Mouse (Mus musculus) lung, embryonic 14.5 days (tissue): ENCODE results near the gene Timm23. TPM values are rescaled to one million over a fixed set of nuclear protein-coding genes. Genes with fewer than 3 reads are reported as not detected.

Experiments used
- ATAC-seq: fragments of 200-750 bp; cut with Nextera tagmentation; 2 replicates; pipeline ENCODE4 v1.8.0; 2017; ENCODE audit warnings: mild to moderate bottlenecking, moderate TSS enrichment, moderate library complexity; ENCODE audit not compliant: insufficient read depth
- DNase-seq: peaks from one replicate; pipeline ENCODE4 v3.0.0-alpha.2; 2015
- H3K27ac ChIP-seq: fragments of 300-500 bp; sonication (generic); 2 replicates; pipeline ENCODE4 v1.5.1; 2014; ENCODE audit warnings: low read depth, mild to moderate bottlenecking, moderate library complexity
- H3K27me3 ChIP-seq: fragments of 300-500 bp; sonication (generic); 2 replicates; pipeline ENCODE4 v1.6.1; 2014; ENCODE audit warnings: low read length, control low read depth; ENCODE audit not compliant: insufficient read depth
- H3K36me3 ChIP-seq: fragments of 300-500 bp; sonication (generic); 2 replicates; pipeline ENCODE4 v1.6.1; 2014; ENCODE audit warnings: control low read depth; ENCODE audit not compliant: insufficient read depth
- H3K4me1 ChIP-seq: fragments of 300-500 bp; sonication (generic); 2 replicates; pipeline ENCODE4 v1.6.1; 2014; ENCODE audit warnings: antibody characterized with exemption, control low read depth; ENCODE audit not compliant: insufficient read depth
- H3K4me2 ChIP-seq: fragments of 300-500 bp; sonication (generic); 2 replicates; pipeline ENCODE4 v1.6.1; 2014; ENCODE audit warnings: mild to moderate bottlenecking
- H3K4me3 ChIP-seq: fragments of 300-500 bp; sonication (generic); 2 replicates; pipeline ENCODE4 v1.5.1; 2014; ENCODE audit warnings: low read depth, low read length
- H3K9ac ChIP-seq: fragments of 300-500 bp; sonication (generic); 2 replicates; pipeline ENCODE4 v1.6.1; 2014
- H3K9me3 ChIP-seq: fragments of 300-500 bp; sonication (generic); 2 replicates; pipeline ENCODE4 v1.6.1; 2016; ENCODE audit warnings: low read depth, low read length, control low read depth
- CTCF ChIP-seq: IDR thresholded peaks from 2 replicates; pipeline ENCODE4 v1.5.1; 2016; ENCODE audit warnings: antibody characterized with exemption, low read depth
- WGBS: fragments of 180-500 bp; shearing (Covaris S2); extraction: QIAGEN DNeasy Blood & Tissue Kit; methylation state at CpG from one replicate; pipeline ENCODE4 v1.1.7; 2014; 5-methylcytosine and 5-hydroxymethylcytosine counted together
- polyA plus RNA-seq: library from polyadenylated mRNA; unstranded; fragments of >200 nt; fragmentation: Nextera tagmentation; extraction: Ambion mirVana; gene quantifications from 2 replicates; pipeline ENCODE4 v1.2.1, GENCODE M21; 2014

Timm23 gene
- polyA plus RNA-seq, 1 experiment from 2014 or later, result 296 TPM

GRCm38 (mm10) chr14:32175310-32175709 is 26.4 kb downstream of the Timm23 start:
- H3K9ac ChIP-seq, result no peak overlapping the region
- no peak for ATAC-seq

GRCm38 (mm10) chr14:32170137-32170536 is 31.6 kb downstream of the Timm23 start:
- H3K27ac ChIP-seq, result no peak overlapping the region
- H3K4me3 ChIP-seq, result no peak overlapping the region
- no peak overlapping the region for H3K9ac ChIP-seq
- peaks cover 6% of the 10 kb centered on the region; the same call in 1 of the 2 replicates for H3K4me1 ChIP-seq
- no peak for DNase-seq
- no peaks in the 10 kb centered on the region for H3K27me3 ChIP-seq
- ATAC-seq, result no peak
- H3K9me3 ChIP-seq, result no peaks in the 10 kb centered on the region
- WGBS, result 94% methylated on average over 4 of the region's 4 CpGs
- no peak for TF ChIP-seq CTCF
- H3K36me3 ChIP-seq, result peaks cover 34% of the 10 kb centered on the region
- H3K4me2 ChIP-seq, result no peak overlapping the region

More at GRCm38 (mm10) chr14:32175310-32175709, 26.4 kb downstream of the Timm23 start:
- 88% methylated on average over 2 of the region's 2 CpGs for WGBS
- TF ChIP-seq CTCF, result no peak
- H3K27me3 ChIP-seq, result no peaks in the 10 kb centered on the region
- H3K36me3 ChIP-seq, result peaks cover 52% of the 10 kb centered on the region
- no peak overlapping the region for H3K4me3 ChIP-seq
- no peak overlapping the region for H3K4me2 ChIP-seq
- H3K4me1 ChIP-seq, result no peaks in the 10 kb centered on the region
- H3K9me3 ChIP-seq, result no peaks in the 10 kb centered on the region
- no peak overlapping the region for H3K27ac ChIP-seq
- DNase-seq, result no peak

- WGBS, result 65% methylated on average over 3 of the region's 3 CpGs
- Histone ChIP-seq H3K27me3 (no peaks in the 10 kb centered on the region), H3K4me3 (no peak overlapping the region), H3K9me3 (no peaks in the 10 kb centered on the region), H3K27ac (peak overlapping the region; percentile 77), H3K9ac (no peak overlapping the region; the same call in 1 of the 2 replicates), H3K4me2 (peak overlapping the region; percentile 31), H3K36me3 (peaks cover 23% of the 10 kb centered on the region), H3K4me1 (peaks cover 7% of the 10 kb centered on the region; the same call in 1 of the 2 replicates)
- ATAC-seq, result no peak
- TF ChIP-seq CTCF, result no peak
- DNase-seq, result peak; percentile 19
Observed at GRCm38 (mm10) chr14:32168653-32169231, 33.0 kb downstream of the Timm23 start.

GRCm38 (mm10) chr14:32167326-32167725 is 34.4 kb downstream of the Timm23 start:
- H3K9ac ChIP-seq, result no peak overlapping the region
- TF ChIP-seq CTCF, result no peak
- WGBS, result 74% methylated on average over 5 of the region's 5 CpGs
- 0 out of 2 replicates have a peak, but pooled peaks cover 11% of the 10 kb centered on the region for H3K36me3 ChIP-seq
- H3K4me1 ChIP-seq, result peaks cover 7% of the 10 kb centered on the region; the same call in 1 of the 2 replicates
- H3K4me3 ChIP-seq, result peak overlapping the region; percentile 17; the same call in 1 of the 2 replicates
- peak overlapping the region; percentile 31; the same call in 1 of the 2 replicates for H3K4me2 ChIP-seq
- no peaks in the 10 kb centered on the region for H3K9me3 ChIP-seq
- no peaks in the 10 kb centered on the region for H3K27me3 ChIP-seq
- DNase-seq, result no peak
- no peak for ATAC-seq
- H3K27ac ChIP-seq, result no peak overlapping the region; the same call in 1 of the 2 replicates

- Histone ChIP-seq H3K4me1 (peaks cover 7% of the 10 kb centered on the region; the same call in 1 of the 2 replicates), H3K4me3 (peak overlapping the region; percentile 50; the same call in 1 of the 2 replicates), H3K27me3 (no peaks in the 10 kb centered on the region), H3K27ac (no peak overlapping the region), H3K36me3 (0 out of 2 replicates have a peak, but pooled peaks cover 7% of the 10 kb centered on the region), H3K9me3 (no peaks in the 10 kb centered on the region), H3K4me2 (peak overlapping the region; percentile 96), H3K9ac (no peak overlapping the region)
- peak; percentile 16 for DNase-seq
- 61% methylated on average over 1 of the region's 1 CpGs for WGBS
- no peak for ATAC-seq
- no peak for TF ChIP-seq CTCF
Observed at GRCm38 (mm10) chr14:32166840-32167239, 34.9 kb downstream of the Timm23 start.

- DNase-seq, result no peak
- peak overlapping the region; percentile 96 for H3K4me2 ChIP-seq
- 0 out of 2 replicates have a peak, but pooled peaks cover 5% of the 10 kb centered on the region for H3K36me3 ChIP-seq
- H3K4me1 ChIP-seq, result peaks cover 9% of the 10 kb centered on the region
- H3K4me3 ChIP-seq, result peak overlapping the region; percentile 50
- no peaks in the 10 kb centered on the region for H3K27me3 ChIP-seq
- no peaks in the 10 kb centered on the region for H3K9me3 ChIP-seq
- WGBS, result 43% methylated on average over 2 of the region's 2 CpGs
- H3K9ac ChIP-seq, result no peak overlapping the region
- no peak overlapping the region; the same call in 1 of the 2 replicates for H3K27ac ChIP-seq
- TF ChIP-seq CTCF, result no peak
- no peak for ATAC-seq
Observed at GRCm38 (mm10) chr14:32166062-32166441, 35.6 kb downstream of the Timm23 start.

- WGBS, result 1% methylated on average over 42 of the region's 42 CpGs
- peaks cover 15% of the 10 kb centered on the region for H3K4me1 ChIP-seq
- DNase-seq, result peak; percentile 84
Observed at GRCm38 (mm10) chr14:32165278-32166061, 36.2 kb downstream of the Timm23 start.

More at GRCm38 (mm10) chr14:32165278-32166061, 36.2 kb downstream of the Timm23 start:
- Histone ChIP-seq H3K4me3 (peak overlapping the region; percentile 50), H3K27me3 (no peaks in the 10 kb centered on the region), H3K9me3 (no peaks in the 10 kb centered on the region), H3K9ac (peak overlapping the region; percentile 61), H3K27ac (peak overlapping the region; percentile 88), H3K4me2 (peak overlapping the region; percentile 96), H3K36me3 (no peaks in the 10 kb centered on the region)
- TF ChIP-seq CTCF, result no peak
- peak; percentile 87 for ATAC-seq
